Mouse (Mus musculus): ENCODE measurements at regions not wholly inside any gene's neighbourhood (a gene's known extent, or its start where the extent isn't known, plus 50 kb on each side); places are given as distances from the start of the nearest gene placed in this dataset.

GRCm38 (mm10) chr7:69326311-69326710 is 577.3 kb upstream of the Arrdc4 start:
- DNase-seq = no peak

- no peak for DNase-seq
Observed at GRCm38 (mm10) chr7:69277056-69277705, 528.1 kb upstream of the Arrdc4 start.

GRCm38 (mm10) chr7:69276376-69277055 is 527.5 kb upstream of the Arrdc4 start:
- DNase-seq = no peak

GRCm38 (mm10) chr7:69273670-69274069 is 524.6 kb upstream of the Arrdc4 start:
- no peak for DNase-seq

- DNase-seq = no peak
Observed at GRCm38 (mm10) chr7:69244519-69244918, 495.5 kb upstream of the Arrdc4 start.

- DNase-seq = no peak
Observed at GRCm38 (mm10) chr7:69233296-69233695, 484.3 kb upstream of the Arrdc4 start.

GRCm38 (mm10) chr7:69217871-69218270 is 468.8 kb upstream of the Arrdc4 start:
- peak; percentile 8 for DNase-seq

Data from kidney, postnatal 10 days (tissue).